Mouse (Mus musculus) neural tube, embryonic 11.5 days (tissue): ENCODE data around the gene Rpl10a. TPM values are rescaled to one million over a fixed set of nuclear protein-coding genes. Genes with fewer than 3 reads are reported as not detected.
A peak's percentile ranks its signal among the peaks of the same experiment; 100 is the strongest.

Experiments
- ATAC-seq: fragments of 200-750 bp; cut with Nextera tagmentation; 2 replicates; pipeline ENCODE4 v1.8.0; 2017; ENCODE audit warnings: moderate number of reproducible peaks, mild to moderate bottlenecking, moderate TSS enrichment, moderate library complexity; ENCODE audit not compliant: insufficient read depth, low FRiP score, low TSS enrichment
- DNase-seq: peaks from one replicate; pipeline ENCODE4 v3.0.0-alpha.2; 2015; ENCODE audit warnings: low spot score
- H3K27ac ChIP-seq: fragments of 300-500 bp; sonication (generic); 2 replicates; pipeline ENCODE4 v1.5.1; 2014; ENCODE audit warnings: low read depth, mild to moderate bottlenecking, low read length
- H3K27me3 ChIP-seq: fragments of 300-500 bp; sonication (generic); 2 replicates; pipeline ENCODE4 v1.6.1; 2014; ENCODE audit warnings: mild to moderate bottlenecking, low read length, mixed read lengths; ENCODE audit not compliant: control insufficient read depth, insufficient read depth
- H3K36me3 ChIP-seq: fragments of 300-500 bp; sonication (generic); 2 replicates; pipeline ENCODE4 v1.6.1; 2014; ENCODE audit warnings: mild to moderate bottlenecking, low read length, moderate library complexity, mixed read lengths; ENCODE audit not compliant: control insufficient read depth, insufficient read depth
- H3K4me1 ChIP-seq: fragments of 300-500 bp; sonication (generic); 2 replicates; pipeline ENCODE4 v1.6.1; 2014; ENCODE audit warnings: low read length, mixed read lengths; ENCODE audit not compliant: control insufficient read depth, insufficient read depth
- H3K4me2 ChIP-seq: fragments of 300-500 bp; sonication (generic); 2 replicates; pipeline ENCODE4 v1.6.1; 2014; ENCODE audit warnings: low read depth, mild to moderate bottlenecking, moderate library complexity
- H3K4me3 ChIP-seq: fragments of 300-500 bp; sonication (generic); 2 replicates; pipeline ENCODE4 v1.5.1; 2014; ENCODE audit warnings: low read depth, low read length
- H3K9ac ChIP-seq: fragments of 300-500 bp; sonication (generic); 2 replicates; pipeline ENCODE4 v1.6.1; 2014; ENCODE audit warnings: mild to moderate bottlenecking, low read length
- H3K9me3 ChIP-seq: fragments of 300-500 bp; sonication (generic); 2 replicates; pipeline ENCODE4 v1.6.1; 2016; ENCODE audit warnings: low read length; ENCODE audit not compliant: control insufficient read depth
- WGBS: fragments of 180-500 bp; shearing (Covaris S2); extraction: QIAGEN DNeasy Blood & Tissue Kit; methylation state at CpG from one replicate; pipeline ENCODE4 v1.1.7; 2014; 5-methylcytosine and 5-hydroxymethylcytosine counted together
- polyA plus RNA-seq: library from polyadenylated mRNA; unstranded; fragments of >200 nt; fragmentation: Nextera tagmentation; extraction: Ambion mirVana; gene quantifications from 2 replicates; pipeline ENCODE4 v1.2.1, GENCODE M21; 2014

Rpl10a gene
- polyA plus RNA-seq, 1 experiment from 2014 or later: 478 TPM

DNA sequence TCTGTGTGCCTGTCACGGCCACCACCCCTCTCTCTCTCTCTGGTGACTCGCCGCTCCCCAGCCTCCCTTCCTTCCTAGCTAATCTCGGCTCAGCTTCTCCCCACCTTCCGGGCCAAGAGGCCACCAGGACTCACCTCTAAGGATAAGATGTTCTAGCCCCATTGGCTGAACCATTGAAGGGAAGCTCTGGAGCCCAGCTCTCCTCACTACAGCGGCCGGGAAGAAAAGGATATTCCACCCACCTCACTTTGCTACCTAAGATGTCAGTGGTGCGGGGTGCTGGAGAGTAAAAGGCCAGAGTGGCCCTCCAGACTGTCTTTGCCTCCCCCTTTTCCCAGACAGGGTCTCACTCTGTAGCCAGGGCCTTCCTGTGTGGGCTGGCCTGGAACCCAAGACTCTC is 36.9 kb downstream of the Rpl10a start, which contains the start of gene Tulp1:
Gene Tulp1, minus strand, starts transcription at position 101 of the 400 bp plus-strand sequence.
- Histone ChIP-seq H3K27ac (no peak within 1 kb of the TSS), H3K9ac (no peak within 1 kb of the TSS), H3K36me3 (no peaks in the 10 kb centered on the region), H3K4me3 (peak within 1 kb of the TSS; percentile 1; the same call in 1 of the 2 replicates), H3K27me3 (peaks cover 47% of the 10 kb centered on the region), H3K9me3 (no peaks in the 10 kb centered on the region), H3K4me1 (peaks cover 7% of the 10 kb centered on the region; the same call in 1 of the 2 replicates), H3K4me2 (no peak within 1 kb of the TSS)
- no peak for ATAC-seq
- DNase-seq: no peak
- WGBS: 20% methylated on average over 8 of the region's 8 CpGs

DNA sequence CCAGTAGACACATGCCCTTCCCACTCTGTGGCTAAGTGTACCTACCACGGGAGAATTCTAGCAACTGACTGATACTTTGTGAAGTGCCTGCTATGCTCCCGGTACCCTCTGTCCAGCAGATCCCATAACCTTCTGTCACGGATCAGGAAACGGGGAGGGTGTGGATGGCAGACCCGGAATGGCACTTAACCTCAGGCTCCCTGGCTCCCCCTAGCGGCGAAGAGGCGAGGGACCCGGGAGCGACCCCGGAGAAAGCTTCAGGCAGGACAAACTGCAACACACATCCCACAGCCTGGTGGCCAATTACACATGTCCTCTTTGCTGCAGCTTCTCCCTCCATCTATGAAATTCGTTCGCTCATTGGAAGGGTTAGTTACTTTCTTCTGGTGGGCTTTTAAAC is 40.2 kb downstream of the Rpl10a start:
- Histone ChIP-seq H3K27me3 (peaks cover 24% of the 10 kb centered on the region), H3K9me3 (no peaks in the 10 kb centered on the region), H3K4me1 (peaks cover 3% of the 10 kb centered on the region; the same call in 1 of the 2 replicates), H3K27ac (no peak overlapping the region), H3K9ac (no peak overlapping the region), H3K4me2 (no peak overlapping the region), H3K4me3 (no peak overlapping the region), H3K36me3 (no peaks in the 10 kb centered on the region)
- ATAC-seq (no peak), DNase-seq (peak; percentile 80)
- 5% methylated on average over 13 of the region's 13 CpGs for whole genome bisulfite sequencing

DNA sequence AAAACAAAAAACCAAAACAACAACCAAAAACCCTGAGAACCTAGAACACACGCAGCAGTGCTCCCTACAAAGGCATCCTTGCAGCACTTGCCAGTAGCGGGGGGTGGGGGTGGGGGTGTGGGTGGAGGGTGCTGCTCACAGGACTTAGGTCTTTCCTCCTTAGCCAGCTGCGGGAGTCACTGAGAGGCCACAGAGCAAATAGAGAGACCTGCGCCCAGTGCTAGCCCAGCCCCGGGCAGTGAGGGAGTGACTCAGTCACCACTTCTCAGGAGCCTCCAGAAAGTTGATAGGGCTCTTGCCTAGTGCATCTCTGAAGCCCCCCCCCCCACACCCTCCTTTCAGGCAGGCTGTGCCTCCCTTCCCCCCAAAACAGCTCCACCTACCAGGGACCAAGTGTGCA is 40.8 kb downstream of the Rpl10a start:
- no peak for ATAC-seq
- Histone ChIP-seq H3K36me3 (no peaks in the 10 kb centered on the region), H3K4me1 (peaks cover 2% of the 10 kb centered on the region; the same call in 1 of the 2 replicates), H3K9me3 (no peaks in the 10 kb centered on the region), H3K4me3 (no peak overlapping the region), H3K27me3 (peaks cover 19% of the 10 kb centered on the region), H3K4me2 (no peak overlapping the region), H3K27ac (no peak overlapping the region), H3K9ac (no peak overlapping the region)
- DNase-seq: no peak
- 78% methylated on average over 5 of the region's 5 CpGs for WGBS

- H3K27me3 ChIP-seq: peaks cover 19% of the 10 kb centered on the region
- no peaks in the 10 kb centered on the region for H3K9me3 ChIP-seq
- 64% methylated on average over 2 of the region's 2 CpGs for WGBS
Measured at GRCm38 (mm10) chr17:28371286-28371685, 43.0 kb downstream of the Rpl10a start.

GRCm38 (mm10) chr17:28371941-28372340 is 43.7 kb downstream of the Rpl10a start:
- H3K4me3 ChIP-seq: no peak overlapping the region
- ATAC-seq (no peak), DNase-seq (no peak)
- no peak overlapping the region for H3K9ac ChIP-seq
- 75% methylated on average over 1 of the region's 1 CpGs for WGBS
- no peaks in the 10 kb centered on the region for H3K9me3 ChIP-seq
- no peak overlapping the region for H3K4me2 ChIP-seq
- H3K27ac ChIP-seq: no peak overlapping the region
- peaks cover 19% of the 10 kb centered on the region for H3K27me3 ChIP-seq
- no peaks in the 10 kb centered on the region for H3K4me1 ChIP-seq
- no peaks in the 10 kb centered on the region for H3K36me3 ChIP-seq

More at GRCm38 (mm10) chr17:28371286-28371685, 43.0 kb downstream of the Rpl10a start:
- no peaks in the 10 kb centered on the region for H3K36me3 ChIP-seq
- no peak overlapping the region for H3K4me2 ChIP-seq
- no peak overlapping the region for H3K4me3 ChIP-seq
- no peak overlapping the region for H3K9ac ChIP-seq
- no peaks in the 10 kb centered on the region for H3K4me1 ChIP-seq
- H3K27ac ChIP-seq: no peak overlapping the region
- DNase-seq (no peak), ATAC-seq (no peak)

DNA sequence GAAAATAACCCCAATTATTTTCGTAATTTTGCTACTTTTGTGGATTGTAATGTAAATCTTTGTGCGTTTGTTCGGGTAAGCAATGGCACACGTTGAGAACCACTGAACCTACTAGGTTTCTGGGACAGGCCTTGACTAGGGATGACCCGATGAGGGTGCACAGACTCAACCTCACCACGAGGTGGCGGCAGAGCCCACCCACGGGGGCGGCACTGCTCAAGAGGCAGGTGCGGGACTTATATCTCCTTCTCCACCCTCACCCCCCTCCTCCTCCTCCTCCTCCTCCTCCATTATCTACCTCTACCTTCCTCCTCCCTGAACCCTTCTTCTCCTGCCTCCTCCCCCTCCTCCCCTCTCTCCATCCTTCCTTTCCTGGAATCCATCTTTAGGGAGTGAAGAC is 45.5 kb downstream of the Rpl10a start:
- H3K9ac ChIP-seq: no peak overlapping the region
- ATAC-seq: no peak
- no peaks in the 10 kb centered on the region for H3K9me3 ChIP-seq
- DNase-seq: peak; percentile 61
- H3K4me3 ChIP-seq: no peak overlapping the region
- H3K4me1 ChIP-seq: no peaks in the 10 kb centered on the region
- H3K4me2 ChIP-seq: no peak overlapping the region
- H3K27ac ChIP-seq: no peak overlapping the region
- WGBS: 15% methylated on average over 10 of the region's 10 CpGs
- H3K36me3 ChIP-seq: no peaks in the 10 kb centered on the region
- peaks cover 19% of the 10 kb centered on the region for H3K27me3 ChIP-seq

- ATAC-seq (no peak), DNase-seq (no peak)
- Histone ChIP-seq H3K9ac (no peak overlapping the region), H3K36me3 (no peaks in the 10 kb centered on the region), H3K4me2 (no peak overlapping the region), H3K27me3 (peaks cover 19% of the 10 kb centered on the region), H3K4me3 (no peak overlapping the region), H3K4me1 (no peaks in the 10 kb centered on the region), H3K27ac (no peak overlapping the region), H3K9me3 (no peaks in the 10 kb centered on the region)
- WGBS: 16% methylated on average over 16 of the region's 16 CpGs
Measured at GRCm38 (mm10) chr17:28374494-28374893, 46.2 kb downstream of the Rpl10a start.

- Histone ChIP-seq H3K4me1 (no peaks in the 10 kb centered on the region), H3K4me3 (no peak overlapping the region), H3K4me2 (no peak overlapping the region), H3K9me3 (no peaks in the 10 kb centered on the region), H3K27ac (no peak overlapping the region), H3K9ac (no peak overlapping the region), H3K27me3 (peaks cover 19% of the 10 kb centered on the region), H3K36me3 (no peaks in the 10 kb centered on the region)
- no peak for DNase-seq
- ATAC-seq: no peak
- WGBS: 8% methylated on average over 17 of the region's 17 CpGs
Measured at GRCm38 (mm10) chr17:28375592-28376061, 47.4 kb downstream of the Rpl10a start.

GRCm38 (mm10) chr17:28380255-28380654 is 52.0 kb downstream of the Rpl10a start:
- no peak for DNase-seq
- H3K36me3 ChIP-seq: no peaks in the 10 kb centered on the region
- ATAC-seq: no peak
- H3K9ac ChIP-seq: no peak overlapping the region
- no peak overlapping the region for H3K4me2 ChIP-seq
- 7% methylated on average over 6 of the region's 6 CpGs for WGBS
- no peaks in the 10 kb centered on the region for H3K4me1 ChIP-seq
- no peaks in the 10 kb centered on the region for H3K9me3 ChIP-seq
- H3K27me3 ChIP-seq: peaks cover 7% of the 10 kb centered on the region
- no peak overlapping the region for H3K4me3 ChIP-seq
- no peak overlapping the region for H3K27ac ChIP-seq
